Mouse (Mus musculus): ENCODE measurements around the gene Gm17324.

GRCm38 (mm10) chr9:78447606-78447972 lies 997 bp downstream of the Gm17324 start:
- TF ChIP-seq CTCF (IDR thresholded peaks at IDR 0.05; ENCODE audit: borderline replicate concordance, insufficient read depth, low read depth, low read length) (no peak), POLR2A (IDR thresholded peaks at IDR 0.05; ENCODE audit: borderline replicate concordance, insufficient read depth, low read length) (no peak)

Measured in cerebellum, adult 2 months (tissue).